Mouse (Mus musculus) small intestine, adult 2 months (tissue): ENCODE results near the gene Sept3.

ENCODE experiments used
- CTCF ChIP-seq: fragments of 200-500 bp; IDR thresholded peaks from 2 replicates; pipeline ENCODE4 v1.5.1; 2012; ENCODE audit warnings: low read depth, mild to moderate bottlenecking, control low read depth, inconsistent platforms, low read length, moderate library complexity, mixed read lengths; ENCODE audit not compliant: insufficient replicate concordance, insufficient read length; ENCODE audit errors: extremely low read depth
- POLR2A ChIP-seq: fragments of 200-500 bp; IDR thresholded peaks from 2 replicates; pipeline ENCODE4 v1.6.1; 2012; ENCODE audit warnings: low read depth, mild to moderate bottlenecking, control low read depth, inconsistent platforms, low read length, moderate library complexity

DNA sequence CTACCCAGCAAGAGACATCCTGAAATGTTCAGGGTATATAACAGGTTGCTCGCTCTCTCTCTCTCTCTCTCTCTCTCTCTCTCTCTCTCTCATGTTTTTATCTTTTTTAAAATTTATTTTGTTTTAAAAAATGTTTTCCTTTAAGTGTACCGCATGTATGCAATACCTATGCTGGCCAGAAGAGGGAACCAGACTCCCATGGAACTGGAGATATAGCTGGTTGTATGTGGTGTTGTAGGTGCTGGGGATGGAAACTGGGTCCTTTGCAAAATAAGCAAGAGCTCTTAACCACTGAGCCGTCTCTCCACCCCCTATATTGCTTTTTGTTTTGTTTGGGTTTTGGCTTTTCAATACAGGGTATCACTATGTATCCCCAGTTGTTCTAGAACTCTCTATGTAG is 23.1 kb upstream of the Sept3 start:
- TF ChIP-seq POLR2A (no peak), CTCF (no peak)
